Mouse (Mus musculus) kidney, embryonic 14.5 days (tissue): ENCODE measurements at regions not wholly inside any gene's neighbourhood (a gene's known extent, or its start where the extent isn't known, plus 50 kb on each side); places are given as distances from the start of the nearest gene placed in this dataset.

ENCODE experiments used
- ATAC-seq: fragments of 200-750 bp; cut with Nextera tagmentation; 2 replicates; pipeline ENCODE4 v1.8.0; 2017; ENCODE audit warnings: moderate number of reproducible peaks, mild to moderate bottlenecking, moderate TSS enrichment, moderate library complexity; ENCODE audit not compliant: low FRiP score, low TSS enrichment
- H3K27ac ChIP-seq: fragments of 300-500 bp; sonication (generic); 2 replicates; pipeline ENCODE4 v1.5.1; 2014; ENCODE audit warnings: low read depth, mild to moderate bottlenecking, low read length, moderate library complexity, mixed read lengths
- H3K27me3 ChIP-seq: fragments of 300-500 bp; sonication (generic); 2 replicates; pipeline ENCODE4 v1.6.1; 2014; ENCODE audit warnings: mild to moderate bottlenecking, low read length; ENCODE audit not compliant: control insufficient read depth, insufficient read depth
- H3K36me3 ChIP-seq: fragments of 300-500 bp; sonication (generic); 2 replicates; pipeline ENCODE4 v1.6.1; 2014; ENCODE audit warnings: low read length, mixed read lengths; ENCODE audit not compliant: control insufficient read depth, insufficient read depth
- H3K4me1 ChIP-seq: fragments of 300-500 bp; sonication (generic); 2 replicates; pipeline ENCODE4 v1.6.1; 2014; ENCODE audit warnings: low read length, mixed read lengths; ENCODE audit not compliant: control insufficient read depth, insufficient read depth
- H3K4me2 ChIP-seq: fragments of 300-500 bp; sonication (generic); replicated peaks from 2 replicates; pipeline ENCODE4 v1.6.1; 2014; ENCODE audit warnings: low read depth, mild to moderate bottlenecking, low read length
- H3K4me3 ChIP-seq: fragments of 300-500 bp; sonication (generic); 2 replicates; pipeline ENCODE4 v1.5.1; 2014; ENCODE audit warnings: mild to moderate bottlenecking, low read length
- H3K9ac ChIP-seq: fragments of 300-500 bp; sonication (generic); 2 replicates; pipeline ENCODE4 v1.6.1; 2014; ENCODE audit warnings: low read depth, mild to moderate bottlenecking, low read length, moderate library complexity
- H3K9me3 ChIP-seq: fragments of 300-500 bp; sonication (generic); 2 replicates; pipeline ENCODE4 v1.6.1; 2016; ENCODE audit warnings: low read length; ENCODE audit not compliant: control insufficient read depth
- WGBS: fragments of 180-500 bp; shearing (Covaris S2); extraction: QIAGEN DNeasy Blood & Tissue Kit; methylation state at CpG from one replicate; pipeline ENCODE4 v1.1.7; 2014; 5-methylcytosine and 5-hydroxymethylcytosine counted together

DNA sequence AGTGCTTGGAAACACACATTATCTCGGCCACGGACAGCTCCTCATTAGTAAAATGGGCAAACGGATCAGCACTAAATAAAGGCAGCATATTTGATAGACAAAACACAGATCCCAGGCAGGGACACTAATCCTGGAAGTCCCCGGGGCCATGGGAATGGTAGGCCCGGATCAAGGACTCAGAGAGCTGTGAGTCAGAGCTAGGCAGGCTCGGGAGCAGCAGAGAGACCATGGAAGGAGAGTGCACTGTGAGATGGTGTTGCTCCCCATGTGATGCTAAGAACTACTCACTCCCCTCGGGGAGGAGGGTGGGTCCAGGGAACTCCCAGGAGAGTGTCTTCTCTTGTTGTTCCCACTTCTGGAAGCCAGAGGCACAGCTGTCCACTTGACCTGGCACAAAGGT is 126.6 kb downstream of the Vegfa start:
- no peak overlapping the region for H3K9ac ChIP-seq
- H3K36me3 ChIP-seq, result no peaks in the 10 kb centered on the region
- no peak for ATAC-seq
- peaks cover 4% of the 10 kb centered on the region; the same call in 1 of the 2 replicates for H3K4me1 ChIP-seq
- H3K27me3 ChIP-seq, result no peaks in the 10 kb centered on the region
- no peak overlapping the region for H3K4me2 ChIP-seq
- H3K27ac ChIP-seq, result no peak overlapping the region
- H3K9me3 ChIP-seq, result no peaks in the 10 kb centered on the region
- 67% methylated on average over 7 of the region's 7 CpGs for WGBS
- H3K4me3 ChIP-seq, result no peak overlapping the region

DNA sequence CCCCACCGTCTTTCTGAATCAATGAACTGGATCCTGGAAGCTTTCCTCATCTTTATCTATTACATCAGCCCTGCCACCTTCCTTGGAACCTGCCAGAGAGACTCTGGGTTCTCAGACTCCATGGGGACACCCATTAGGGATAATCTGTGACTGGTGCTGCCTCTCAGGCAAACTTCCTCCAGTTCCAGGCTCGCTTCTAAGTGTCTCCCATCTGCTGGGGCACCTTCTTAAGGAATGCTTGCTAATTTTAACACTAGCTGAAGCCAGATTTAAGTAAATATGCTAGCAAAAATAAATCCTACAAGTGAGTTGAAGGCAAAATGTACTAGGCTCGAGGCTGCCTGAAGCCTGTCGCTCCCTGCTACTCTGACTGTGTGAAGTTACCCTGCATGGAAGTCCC is 127.9 kb downstream of the Vegfa start:
- Histone ChIP-seq H3K4me3 (no peak overlapping the region), H3K4me2 (no peak overlapping the region), H3K27ac (no peak overlapping the region), H3K9me3 (peaks cover 4% of the 10 kb centered on the region; the same call in 1 of the 2 replicates), H3K36me3 (no peaks in the 10 kb centered on the region), H3K9ac (no peak overlapping the region), H3K4me1 (peaks cover 4% of the 10 kb centered on the region; the same call in 1 of the 2 replicates), H3K27me3 (no peaks in the 10 kb centered on the region)
- 60% methylated on average over 4 of the region's 4 CpGs for WGBS
- no peak for ATAC-seq

DNA sequence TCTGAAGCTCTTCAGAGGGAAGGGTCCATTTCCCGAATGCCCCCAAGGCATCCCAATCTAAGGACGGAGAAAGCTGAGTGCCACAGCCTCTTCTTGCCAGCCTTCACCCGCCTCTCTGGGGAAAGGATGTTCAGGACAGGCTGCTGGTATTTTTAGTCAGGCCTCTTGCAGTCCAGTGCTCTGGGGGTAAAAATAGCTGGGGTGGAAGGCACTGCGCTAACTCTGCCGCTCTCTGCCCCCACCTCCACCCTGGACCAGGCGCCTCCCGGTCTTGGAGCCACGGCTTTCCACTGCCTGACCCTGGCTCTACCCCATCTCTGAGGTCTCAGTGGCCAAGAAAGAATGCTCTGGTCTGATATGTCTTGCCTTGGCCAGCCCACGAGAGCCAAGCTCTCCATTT is 128.9 kb downstream of the Vegfa start:
- 92% methylated on average over 9 of the region's 9 CpGs for WGBS
- Histone ChIP-seq H3K27me3 (no peaks in the 10 kb centered on the region), H3K4me2 (no peak overlapping the region), H3K9me3 (peaks cover 8% of the 10 kb centered on the region; the same call in 1 of the 2 replicates), H3K9ac (no peak overlapping the region), H3K4me3 (no peak overlapping the region), H3K27ac (no peak overlapping the region), H3K36me3 (no peaks in the 10 kb centered on the region), H3K4me1 (peaks cover 4% of the 10 kb centered on the region; the same call in 1 of the 2 replicates)
- ATAC-seq, result no peak

DNA sequence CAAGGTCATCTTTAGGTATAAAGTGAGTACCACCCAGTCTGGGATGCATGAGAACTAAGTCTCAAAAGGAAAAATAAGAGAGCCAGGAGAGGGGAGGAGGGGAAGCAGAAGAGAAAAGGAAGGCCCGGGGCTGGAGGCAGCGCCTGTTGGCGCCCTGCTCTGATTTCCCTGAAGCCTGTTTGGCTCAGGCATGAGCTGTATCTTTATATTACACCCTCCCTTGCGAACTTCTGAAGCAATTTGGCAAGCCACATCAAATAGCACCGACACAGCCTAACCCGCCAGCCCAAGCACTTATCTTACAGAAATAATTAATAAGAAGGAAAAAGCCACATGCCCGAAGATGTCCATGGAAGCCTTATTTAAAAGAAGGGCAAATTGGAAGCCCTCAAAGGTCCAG is 129.5 kb downstream of the Vegfa start:
- WGBS, result 93% methylated on average over 7 of the region's 7 CpGs
- no peak for ATAC-seq
- Histone ChIP-seq H3K9ac (no peak overlapping the region), H3K4me1 (peaks cover 4% of the 10 kb centered on the region; the same call in 1 of the 2 replicates), H3K27me3 (no peaks in the 10 kb centered on the region), H3K9me3 (peaks cover 8% of the 10 kb centered on the region; the same call in 1 of the 2 replicates), H3K4me3 (no peak overlapping the region), H3K27ac (no peak overlapping the region), H3K36me3 (no peaks in the 10 kb centered on the region), H3K4me2 (no peak overlapping the region)

DNA sequence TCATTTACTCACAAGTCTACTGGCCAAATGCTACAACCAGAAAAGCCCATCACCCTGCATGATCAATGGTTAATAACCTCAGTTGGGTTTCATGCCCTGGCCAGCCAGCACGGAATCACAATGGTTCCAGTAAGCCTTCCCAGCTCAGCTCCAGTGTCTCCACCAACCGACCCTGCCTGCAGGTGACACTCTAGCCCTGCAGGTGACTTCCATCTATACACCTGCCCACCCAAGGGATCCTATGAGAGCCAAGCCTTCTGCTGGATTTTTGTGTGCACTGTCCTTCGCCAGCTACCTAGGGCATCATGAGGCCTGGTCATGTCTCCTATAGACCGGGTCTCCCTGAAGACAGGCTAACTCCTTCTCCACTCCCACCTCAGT is 135.3 kb downstream of the Vegfa start:
- Histone ChIP-seq H3K27ac (no peak overlapping the region), H3K4me3 (no peak overlapping the region), H3K4me2 (no peak overlapping the region), H3K4me1 (no peaks in the 10 kb centered on the region), H3K9ac (no peak overlapping the region), H3K27me3 (no peaks in the 10 kb centered on the region), H3K9me3 (peaks cover 8% of the 10 kb centered on the region; the same call in 1 of the 2 replicates), H3K36me3 (no peaks in the 10 kb centered on the region)
- no peak for ATAC-seq
- WGBS, result 71% methylated on average over 4 of the region's 4 CpGs

DNA sequence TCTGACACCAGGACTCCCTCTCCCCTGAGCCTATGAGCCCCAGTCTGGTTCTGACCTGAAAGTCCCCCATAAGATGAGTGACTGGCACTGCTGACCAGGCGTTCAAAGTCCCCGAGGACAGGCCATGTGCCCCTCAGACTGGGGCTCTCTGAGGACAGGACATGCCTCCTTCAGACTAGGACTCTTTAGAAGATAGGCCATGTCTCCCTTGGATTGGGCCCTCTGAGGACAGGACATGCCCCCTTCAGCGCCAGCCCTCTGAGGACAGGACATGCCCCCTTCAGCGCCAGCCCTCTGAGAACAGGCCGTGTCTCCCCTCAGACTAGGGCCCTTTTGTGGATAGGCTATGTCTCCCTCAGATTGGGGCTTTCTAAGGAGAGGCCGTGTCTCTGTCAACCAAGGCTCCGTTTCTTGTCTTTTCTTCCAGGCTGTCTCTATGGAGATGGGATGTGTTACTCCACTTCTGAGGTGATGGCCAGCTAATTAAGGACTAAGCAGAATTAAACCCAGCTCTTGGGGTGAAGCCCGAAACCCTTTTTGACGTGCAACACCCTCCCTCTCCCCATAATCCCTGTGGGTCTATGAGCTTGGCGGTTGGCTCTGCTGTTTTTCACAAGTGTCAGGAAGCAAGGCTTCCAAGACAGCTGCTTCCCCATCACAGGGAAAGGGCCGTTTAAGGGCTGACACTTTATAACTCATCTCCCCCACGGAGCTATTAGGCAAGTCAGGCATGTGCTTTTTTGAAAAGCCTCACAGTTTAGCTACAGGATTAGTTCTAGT is 135.8 kb downstream of the Vegfa start:
- ATAC-seq, result no peak
- 49% methylated on average over 12 of the region's 12 CpGs for WGBS
- H3K9ac ChIP-seq, result no peak overlapping the region; the same call in 1 of the 2 replicates
- H3K27me3 ChIP-seq, result no peaks in the 10 kb centered on the region
- no peak overlapping the region; the same call in 1 of the 2 replicates for H3K27ac ChIP-seq
- H3K4me1 ChIP-seq, result no peaks in the 10 kb centered on the region
- no peaks in the 10 kb centered on the region for H3K36me3 ChIP-seq
- H3K4me2 ChIP-seq, result no peak overlapping the region
- H3K9me3 ChIP-seq, result peaks cover 8% of the 10 kb centered on the region; the same call in 1 of the 2 replicates
- no peak overlapping the region for H3K4me3 ChIP-seq

DNA sequence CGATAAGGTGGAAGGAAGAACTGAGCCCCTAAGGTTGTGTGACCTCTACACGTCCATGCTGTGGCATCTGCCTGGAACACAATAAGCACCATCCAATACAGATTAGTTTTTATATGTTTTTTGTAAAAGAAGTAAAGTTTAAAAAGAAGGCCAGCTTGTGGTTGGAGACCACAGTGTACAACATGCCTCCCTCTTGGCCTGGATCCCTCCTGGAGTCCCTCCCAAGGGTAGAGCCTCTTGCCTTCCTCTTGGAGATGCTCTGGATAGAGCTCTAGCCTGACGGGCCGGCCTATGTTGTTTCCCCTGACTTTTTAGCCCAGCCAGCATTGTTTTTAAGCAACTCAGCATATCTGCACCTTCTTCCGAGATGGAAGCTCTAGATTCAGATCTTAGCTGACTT is 138.0 kb downstream of the Vegfa start:
- Histone ChIP-seq H3K27me3 (no peaks in the 10 kb centered on the region), H3K4me2 (no peak overlapping the region), H3K27ac (no peak overlapping the region), H3K4me1 (no peaks in the 10 kb centered on the region), H3K9ac (no peak overlapping the region), H3K9me3 (peaks cover 3% of the 10 kb centered on the region; the same call in 1 of the 2 replicates), H3K36me3 (no peaks in the 10 kb centered on the region), H3K4me3 (no peak overlapping the region)
- 94% methylated on average over 5 of the region's 5 CpGs for WGBS
- no peak for ATAC-seq

DNA sequence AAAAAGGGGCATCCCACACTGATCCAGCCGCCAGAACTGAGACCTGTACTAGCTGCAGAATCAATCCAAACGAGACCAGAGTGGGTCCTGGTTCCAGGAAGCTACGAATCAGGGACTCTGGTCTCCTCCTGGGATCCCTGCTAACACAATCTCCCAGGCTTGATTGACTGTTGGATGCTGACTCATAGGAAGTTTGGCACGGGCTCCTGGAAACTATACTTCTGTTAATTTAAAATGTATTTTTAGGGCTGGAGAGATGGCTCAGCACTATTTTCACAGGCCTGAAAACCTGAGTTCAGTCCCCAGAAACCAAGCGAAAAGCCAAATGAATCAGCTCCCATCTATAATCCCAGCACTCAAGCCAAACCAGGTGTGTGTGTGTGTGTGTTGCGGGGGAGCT is 138.5 kb downstream of the Vegfa start:
- Histone ChIP-seq H3K9me3 (no peaks in the 10 kb centered on the region), H3K4me3 (no peak overlapping the region), H3K36me3 (no peaks in the 10 kb centered on the region), H3K4me1 (no peaks in the 10 kb centered on the region), H3K4me2 (no peak overlapping the region), H3K27ac (no peak overlapping the region), H3K27me3 (no peaks in the 10 kb centered on the region), H3K9ac (no peak overlapping the region)
- ATAC-seq, result no peak
- 70% methylated on average over 6 of the region's 6 CpGs for WGBS

DNA sequence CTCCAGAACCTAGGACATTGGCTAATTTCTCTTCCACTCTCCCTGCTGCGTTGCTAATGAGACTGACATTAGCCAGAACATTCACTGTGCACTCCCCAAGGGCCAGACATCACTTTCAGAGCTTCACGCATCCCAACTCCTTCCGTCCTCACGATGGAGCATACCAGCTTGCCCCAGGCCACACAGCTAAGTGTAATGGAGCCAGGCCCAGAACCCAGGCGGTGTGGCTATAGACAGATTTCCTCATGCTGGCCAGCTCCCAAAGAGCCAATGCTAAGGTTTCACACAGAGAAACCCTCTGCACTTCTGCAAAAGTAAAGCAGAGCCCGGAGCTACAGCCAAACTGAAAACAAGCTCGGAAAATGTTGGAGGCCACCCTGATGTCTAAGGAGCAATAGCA is 139.1 kb downstream of the Vegfa start:
- Histone ChIP-seq H3K9ac (no peak overlapping the region), H3K27ac (no peak overlapping the region), H3K36me3 (no peaks in the 10 kb centered on the region), H3K27me3 (no peaks in the 10 kb centered on the region), H3K4me3 (no peak overlapping the region), H3K4me2 (no peak overlapping the region), H3K4me1 (no peaks in the 10 kb centered on the region), H3K9me3 (no peaks in the 10 kb centered on the region)
- no peak for ATAC-seq
- WGBS, result 85% methylated on average over 7 of the region's 7 CpGs
